Mouse (Mus musculus) limb, embryonic 15.5 days (tissue): Measurements from ENCODE around the gene Stk19. TPM values are rescaled to one million over a fixed set of nuclear protein-coding genes. Genes with fewer than 3 reads are reported as not detected.
"Not testable (repeated sequence)": the region's sequence is repeated elsewhere in the genome, so short reads cannot be mapped to it uniquely, and the experiment has no call there.

ENCODE experiments used
- ATAC-seq: fragments of 200-750 bp; cut with Nextera tagmentation; 2 replicates; pipeline ENCODE4 v1.8.0; 2017; ENCODE audit warnings: low read depth, moderate TSS enrichment; ENCODE audit not compliant: insufficient number of reproducible peaks, low FRiP score, low TSS enrichment
- H3K27ac ChIP-seq: fragments of 300-500 bp; sonication (generic); 2 replicates; pipeline ENCODE4 v1.5.1; 2015; ENCODE audit warnings: moderate library complexity, mild to moderate bottlenecking, inconsistent platforms
- H3K27me3 ChIP-seq: fragments of 300-500 bp; sonication (generic); 2 replicates; pipeline ENCODE4 v1.6.1; 2015; ENCODE audit warnings: inconsistent platforms
- H3K36me3 ChIP-seq: fragments of 300-500 bp; sonication (generic); 2 replicates; pipeline ENCODE4 v1.6.1; 2015; ENCODE audit warnings: inconsistent platforms
- H3K4me1 ChIP-seq: fragments of 300-500 bp; sonication (generic); 2 replicates; pipeline ENCODE4 v1.6.1; 2015; ENCODE audit warnings: inconsistent platforms
- H3K4me2 ChIP-seq: fragments of 300-500 bp; sonication (generic); 2 replicates; pipeline ENCODE4 v1.6.1; 2015; ENCODE audit warnings: mild to moderate bottlenecking, inconsistent platforms
- H3K4me3 ChIP-seq: fragments of 300-500 bp; sonication (generic); 2 replicates; pipeline ENCODE4 v1.5.1; 2015; ENCODE audit warnings: mild to moderate bottlenecking, inconsistent platforms
- H3K9ac ChIP-seq: fragments of 300-500 bp; sonication (generic); 2 replicates; pipeline ENCODE4 v1.6.1; 2015; ENCODE audit warnings: inconsistent platforms
- H3K9me3 ChIP-seq: fragments of 300-500 bp; sonication (generic); 2 replicates; pipeline ENCODE4 v1.6.1; 2016; ENCODE audit warnings: inconsistent platforms
- WGBS: fragments of 180-500 bp; shearing (Covaris S2); methylation state at CpG from one replicate; pipeline ENCODE4 v1.1.7; 2015; 5-methylcytosine and 5-hydroxymethylcytosine counted together
- polyA plus RNA-seq: library from polyadenylated mRNA; unstranded; fragments of >200 nt; fragmentation: Nextera tagmentation; extraction: Ambion mirVana; gene quantifications from 2 replicates; pipeline ENCODE4 v1.2.1, GENCODE M21; 2015

The Stk19 gene
- polyA plus RNA-seq, 1 experiment from 2014 or later, result 26.1 TPM

DNA sequence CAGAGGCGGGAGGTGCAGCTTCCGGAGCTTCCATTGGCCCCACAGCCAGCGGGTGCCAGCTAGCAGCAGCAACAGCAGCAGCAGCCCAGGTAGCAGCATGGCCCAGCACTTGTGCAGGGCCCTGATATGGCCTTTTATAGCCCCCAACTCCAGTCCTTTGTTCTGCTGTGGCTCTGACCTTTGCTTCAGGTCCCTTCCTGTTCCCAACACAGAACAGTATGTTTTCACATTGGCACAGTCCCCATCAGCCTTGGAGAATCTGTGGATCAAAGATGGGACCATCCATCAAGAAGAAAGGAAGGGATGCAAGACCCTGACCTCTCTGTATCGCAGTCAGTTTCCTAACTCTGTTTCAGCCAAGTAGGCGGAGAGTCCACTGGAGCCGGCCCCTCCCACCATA is 32.4 kb downstream of the Stk19 start, which contains the start of gene Cyp21a1:
Gene Cyp21a1, minus strand, starts transcription at position 261 of the 400 bp plus-strand sequence.
- not testable (repeated sequence) for H3K9me3 ChIP-seq, H3K27ac ChIP-seq, H3K36me3 ChIP-seq, H3K4me1 ChIP-seq, ATAC-seq, H3K4me2 ChIP-seq, H3K4me3 ChIP-seq, H3K27me3 ChIP-seq, H3K9ac ChIP-seq
- WGBS, result 91% methylated on average over 6 of the region's 6 CpGs

DNA sequence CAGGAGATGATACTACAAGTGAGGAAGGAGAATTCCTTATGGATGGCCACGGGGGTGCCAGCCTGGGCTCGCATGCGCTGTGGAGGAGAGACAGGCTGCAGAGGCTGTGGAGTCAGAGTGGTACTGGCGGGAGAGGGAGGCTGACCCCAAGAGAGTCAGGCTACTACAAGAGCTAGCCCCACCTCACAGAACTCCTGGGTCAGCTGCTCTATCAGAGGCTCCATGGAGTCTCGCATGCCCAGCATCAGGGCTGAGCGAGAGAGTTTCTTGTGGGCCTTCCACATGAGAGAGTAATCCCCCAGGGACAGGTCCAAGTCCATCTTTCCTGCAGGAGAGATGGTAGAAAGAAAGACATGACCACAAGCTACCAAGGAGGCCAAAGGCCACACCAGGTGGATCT is 33.4 kb downstream of the Stk19 start:
- H3K27me3 ChIP-seq, H3K36me3 ChIP-seq, H3K4me1 ChIP-seq, H3K9me3 ChIP-seq, ATAC-seq, H3K4me3 ChIP-seq, H3K27ac ChIP-seq, H3K4me2 ChIP-seq, H3K9ac ChIP-seq: not testable (repeated sequence)
- WGBS, result 97% methylated on average over 6 of the region's 6 CpGs

GRCm38 (mm10) chr17:34802756-34803155 is 34.0 kb downstream of the Stk19 start:
- not testable (repeated sequence) for H3K9me3 ChIP-seq, H3K4me3 ChIP-seq, H3K36me3 ChIP-seq, ATAC-seq, H3K27ac ChIP-seq, H3K4me1 ChIP-seq, H3K9ac ChIP-seq, H3K27me3 ChIP-seq, H3K4me2 ChIP-seq
- WGBS, result 88% methylated on average over 9 of the region's 9 CpGs

DNA sequence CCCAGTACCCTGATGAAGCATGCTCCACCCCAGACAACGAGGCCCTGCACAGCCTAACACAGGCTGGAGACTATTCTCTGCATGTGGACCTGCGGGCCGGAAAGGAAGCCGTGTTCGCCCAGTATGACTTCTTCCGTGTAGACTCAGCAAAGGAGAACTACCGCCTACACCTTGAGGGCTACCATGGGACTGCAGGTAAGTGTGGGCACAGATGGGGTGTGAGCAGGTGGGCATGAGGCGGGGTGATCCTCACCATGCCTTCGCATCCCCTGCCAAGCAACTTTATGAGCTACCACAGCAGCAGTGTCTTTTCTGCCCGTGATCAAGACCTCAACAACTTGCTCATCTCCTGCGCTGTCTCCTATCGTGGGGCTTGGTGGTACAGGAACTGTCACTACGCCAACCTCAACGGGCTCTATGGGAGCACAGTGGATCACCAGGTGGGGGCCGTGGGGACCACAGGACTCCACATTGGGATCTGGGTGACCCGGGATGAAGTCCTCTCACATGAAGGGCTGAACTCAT is 35.9 kb downstream of the Stk19 start:
- H3K27ac ChIP-seq, H3K4me3 ChIP-seq, H3K9ac ChIP-seq, ATAC-seq, H3K36me3 ChIP-seq, H3K27me3 ChIP-seq, H3K9me3 ChIP-seq, H3K4me2 ChIP-seq, H3K4me1 ChIP-seq: not testable (repeated sequence)
- 90% methylated on average over 16 of the region's 16 CpGs for WGBS

GRCm38 (mm10) chr17:34799531-34799925 is 37.2 kb downstream of the Stk19 start:
- no peaks in the 10 kb centered on the region for H3K36me3 ChIP-seq
- H3K27ac ChIP-seq, result no peak overlapping the region
- ATAC-seq, result no peak
- no peaks in the 10 kb centered on the region for H3K4me1 ChIP-seq
- no peaks in the 10 kb centered on the region for H3K27me3 ChIP-seq
- H3K4me3 ChIP-seq, result no peak overlapping the region
- WGBS, result 87% methylated on average over 4 of the region's 4 CpGs
- no peak overlapping the region for H3K9ac ChIP-seq
- H3K9me3 ChIP-seq, result no peaks in the 10 kb centered on the region
- no peak overlapping the region for H3K4me2 ChIP-seq

DNA sequence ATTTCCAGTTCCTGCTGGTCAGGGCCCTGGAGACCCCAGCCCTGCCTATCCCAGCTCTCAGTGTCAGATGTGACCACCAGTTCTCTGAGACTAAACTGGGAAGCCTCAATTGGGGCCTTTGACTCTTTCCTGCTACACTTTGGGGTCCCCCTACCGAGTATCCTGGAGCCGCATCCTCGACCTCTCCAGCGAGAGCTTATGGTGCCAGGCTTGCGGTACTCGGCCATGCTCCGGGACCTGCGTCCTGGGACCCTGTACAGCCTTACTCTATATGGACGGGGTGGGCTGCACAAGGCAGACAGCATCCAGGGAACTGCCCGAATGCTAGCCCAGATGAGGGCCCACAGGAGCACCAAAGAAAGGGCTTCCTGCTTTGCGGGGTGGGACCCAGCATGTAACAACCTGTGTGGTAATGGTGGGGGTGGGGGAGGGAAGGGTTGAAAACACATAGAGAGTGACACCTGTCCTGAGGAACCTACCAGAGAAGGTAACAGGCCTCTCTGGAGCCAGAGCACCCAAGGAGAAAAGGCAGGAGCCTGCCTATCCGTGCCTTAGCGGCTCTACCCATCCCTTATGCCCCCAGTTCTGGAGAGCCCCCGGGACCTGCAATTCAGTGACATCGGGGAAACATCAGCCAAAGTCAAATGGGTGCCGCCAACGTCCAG is 37.7 kb downstream of the Stk19 start:
- 91% methylated on average over 14 of the region's 17 CpGs for WGBS
- Histone ChIP-seq H3K27ac (no peak overlapping the region), H3K4me3 (no peak overlapping the region), H3K9ac (no peak overlapping the region), H3K27me3 (no peaks in the 10 kb centered on the region), H3K36me3 (no peaks in the 10 kb centered on the region), H3K4me1 (no peaks in the 10 kb centered on the region), H3K9me3 (no peaks in the 10 kb centered on the region), H3K4me2 (no peak overlapping the region)
- no peak for ATAC-seq

- not testable (repeated sequence) for ATAC-seq, H3K9me3 ChIP-seq, H3K9ac ChIP-seq, H3K27me3 ChIP-seq, H3K4me1 ChIP-seq, H3K4me2 ChIP-seq, H3K27ac ChIP-seq, H3K36me3 ChIP-seq, H3K4me3 ChIP-seq
- WGBS, result 86% methylated on average over 7 of the region's 7 CpGs
Measured at GRCm38 (mm10) chr17:34798071-34798470, 38.7 kb downstream of the Stk19 start.

DNA sequence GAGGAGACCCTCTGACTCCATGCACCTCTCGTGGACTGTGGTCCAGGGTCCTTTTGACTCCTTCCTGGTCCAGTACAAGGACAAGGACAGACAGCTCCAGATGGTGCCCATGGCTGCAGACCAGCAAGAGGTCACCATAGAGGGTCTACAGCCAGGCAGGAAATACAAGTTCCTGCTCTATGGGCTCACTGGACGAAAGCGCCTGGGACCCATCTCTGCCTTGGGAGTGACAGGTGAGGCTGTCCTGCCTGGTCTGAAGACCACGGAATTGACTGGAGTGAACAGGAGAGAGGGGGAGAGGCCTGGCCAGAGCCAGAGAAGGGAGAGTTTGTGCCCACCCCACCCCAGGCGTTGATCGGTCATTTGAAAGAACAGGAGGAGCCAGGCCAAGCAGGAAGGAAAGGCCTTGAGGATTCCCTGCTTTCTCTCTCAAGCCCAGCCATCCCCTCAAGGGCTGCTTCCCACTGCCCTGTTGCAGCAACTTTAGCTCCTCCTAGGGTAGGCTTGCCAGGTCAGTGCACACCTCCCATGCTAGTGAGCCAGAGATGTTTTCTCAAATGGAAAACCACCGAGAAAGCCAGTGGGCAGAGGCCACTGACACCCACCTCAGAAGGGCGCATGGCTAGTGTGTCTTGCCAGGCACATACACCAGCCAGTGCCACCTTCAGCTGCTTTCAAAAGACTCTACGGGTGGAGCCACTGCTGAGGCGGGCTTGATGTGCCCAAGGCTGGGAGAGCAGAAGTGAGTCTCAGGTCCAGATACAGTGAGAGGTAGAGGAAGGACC is 39.3 kb downstream of the Stk19 start:
- H3K9ac ChIP-seq, H3K9me3 ChIP-seq, H3K36me3 ChIP-seq, ATAC-seq, H3K4me1 ChIP-seq, H3K27me3 ChIP-seq, H3K4me3 ChIP-seq, H3K4me2 ChIP-seq, H3K27ac ChIP-seq: not testable (repeated sequence)
- 86% methylated on average over 10 of the region's 10 CpGs for WGBS

DNA sequence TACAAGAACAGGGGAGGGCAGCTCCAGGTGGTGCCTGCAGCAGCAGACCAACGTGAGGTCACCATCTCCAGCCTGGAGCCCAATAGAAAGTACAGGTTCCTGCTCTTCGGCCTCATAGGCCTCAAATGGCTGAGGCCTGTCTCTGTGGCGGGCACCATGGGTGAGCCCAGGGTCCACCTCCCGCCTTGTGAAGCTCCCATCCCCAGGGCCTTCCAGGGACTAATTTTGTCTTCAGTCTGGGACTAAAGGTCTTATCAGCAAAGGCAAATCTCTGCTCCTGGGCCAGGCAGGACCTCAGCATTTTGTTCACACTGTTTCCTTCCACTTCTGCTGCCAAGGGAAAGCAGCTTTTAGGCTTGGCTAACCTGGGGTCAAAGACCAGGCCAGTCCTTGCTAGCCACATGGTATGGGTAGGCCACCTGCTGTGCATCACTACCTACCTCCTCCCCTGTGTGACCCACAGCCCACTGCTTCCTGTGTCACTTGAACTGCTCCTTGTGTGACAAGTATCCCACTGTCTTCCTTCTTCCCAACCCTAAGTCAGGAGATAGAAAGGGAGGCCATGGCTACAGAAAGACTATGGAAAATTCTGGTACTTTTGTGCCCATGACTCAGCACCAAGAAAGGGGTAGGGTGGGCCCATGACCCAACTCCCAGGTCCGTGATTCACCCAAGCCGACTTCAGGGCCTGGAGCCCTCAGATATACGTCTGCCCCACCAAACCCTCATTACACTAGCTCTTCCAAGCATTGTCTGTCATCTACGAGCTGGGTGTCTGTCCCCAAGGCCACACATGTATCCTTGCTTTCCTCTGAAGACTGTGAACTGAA is 40.2 kb downstream of the Stk19 start:
- WGBS, result 82% methylated on average over 8 of the region's 8 CpGs
- Histone ChIP-seq H3K9me3 (no peaks in the 10 kb centered on the region), H3K4me1 (no peaks in the 10 kb centered on the region), H3K27me3 (no peaks in the 10 kb centered on the region), H3K9ac (no peak overlapping the region), H3K4me2 (no peak overlapping the region), H3K27ac (no peak overlapping the region), H3K36me3 (no peaks in the 10 kb centered on the region), H3K4me3 (no peak overlapping the region)
- no peak for ATAC-seq

DNA sequence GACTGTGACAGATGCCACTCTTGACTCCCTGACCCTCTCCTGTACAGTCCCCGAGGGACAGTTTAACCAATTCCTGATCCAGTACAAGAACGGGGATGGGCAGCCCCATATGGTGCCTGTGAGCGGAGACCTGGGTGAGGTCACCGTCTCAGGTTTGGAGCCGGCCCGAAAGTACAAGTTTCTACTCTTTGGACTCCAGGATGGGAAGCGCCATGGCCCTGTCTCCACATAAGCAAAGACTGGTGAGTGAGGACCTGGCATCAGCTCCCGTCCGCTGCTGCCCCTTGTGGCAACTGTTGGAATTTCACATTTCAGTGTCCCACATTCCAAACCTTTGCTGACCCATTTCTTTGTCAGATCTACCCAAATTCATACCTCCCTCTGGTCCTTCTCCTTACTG is 41.1 kb downstream of the Stk19 start:
- Histone ChIP-seq H3K4me2 (no peak overlapping the region), H3K4me3 (no peak overlapping the region), H3K36me3 (no peaks in the 10 kb centered on the region), H3K9me3 (no peaks in the 10 kb centered on the region), H3K9ac (no peak overlapping the region), H3K4me1 (no peaks in the 10 kb centered on the region), H3K27me3 (no peaks in the 10 kb centered on the region), H3K27ac (no peak overlapping the region)
- ATAC-seq, result no peak
- WGBS, result 65% methylated on average over 9 of the region's 9 CpGs

DNA sequence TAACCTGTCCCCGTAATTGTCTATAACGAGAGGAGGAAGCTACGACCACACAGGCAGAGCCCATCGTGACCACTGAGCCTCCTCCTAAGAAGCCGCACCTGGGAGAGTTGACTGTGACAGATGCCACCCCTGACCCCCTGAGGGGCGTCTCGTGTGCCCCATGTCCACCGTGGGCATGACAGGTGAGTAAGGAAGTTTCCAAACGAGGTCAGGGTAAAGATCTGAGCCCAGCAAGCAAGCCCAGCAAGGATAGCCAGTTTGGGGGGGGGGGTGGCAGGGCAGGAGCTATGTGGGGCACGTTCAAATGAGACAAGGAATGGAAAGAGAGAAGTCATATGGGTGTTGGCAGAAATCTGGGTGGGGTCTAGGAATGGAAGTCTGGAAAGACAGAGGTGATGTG is 41.7 kb downstream of the Stk19 start:
- no peaks in the 10 kb centered on the region for H3K36me3 ChIP-seq
- no peak overlapping the region for H3K4me3 ChIP-seq
- no peak overlapping the region for H3K9ac ChIP-seq
- WGBS, result 84% methylated on average over 10 of the region's 10 CpGs
- H3K27me3 ChIP-seq, result no peaks in the 10 kb centered on the region
- no peaks in the 10 kb centered on the region for H3K4me1 ChIP-seq
- no peak overlapping the region for H3K27ac ChIP-seq
- H3K9me3 ChIP-seq, result no peaks in the 10 kb centered on the region
- H3K4me2 ChIP-seq, result no peak overlapping the region
- no peak for ATAC-seq
